Mouse (Mus musculus): ENCODE measurements around the gene Armc8.

Gene Armc8

GRCm38 (mm10) chr9:99531865-99532264 is 36.8 kb downstream of the Armc8 start:
- DNase-seq (ENCODE audit: extremely low read depth, insufficient read length, low spot score) = no peak

DNA sequence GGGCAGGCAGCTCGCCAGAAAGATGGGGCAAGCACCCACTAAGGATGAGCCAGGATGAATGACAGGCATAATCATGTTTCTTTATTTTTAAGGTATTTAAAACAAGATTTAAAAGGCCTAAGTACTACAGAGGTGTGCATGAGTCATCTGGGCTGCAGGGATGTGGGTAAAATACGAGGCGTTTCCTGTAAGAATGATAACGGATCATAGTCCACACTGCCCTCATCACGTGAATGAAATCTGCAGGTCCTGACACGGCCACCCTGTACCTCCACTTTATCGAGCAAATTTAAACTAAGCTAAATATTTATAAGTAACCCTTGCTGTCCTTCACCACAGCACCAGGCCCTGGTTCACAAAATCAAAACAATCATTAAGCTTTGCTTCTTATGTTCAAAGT is 62.8 kb downstream of the Armc8 start:
- no peak for DNase-seq (ENCODE audit: extremely low read depth, insufficient read length, low spot score)

GRCm38 (mm10) chr9:99499336-99499735 is 69.4 kb downstream of the Armc8 start:
- DNase-seq (ENCODE audit: extremely low read depth, insufficient read length, low spot score) = no peak

GRCm38 (mm10) chr9:99492634-99493200 is 76.0 kb downstream of the Armc8 start:
- DNase-seq (ENCODE audit: extremely low read depth, insufficient read length, low spot score) = no peak

DNA sequence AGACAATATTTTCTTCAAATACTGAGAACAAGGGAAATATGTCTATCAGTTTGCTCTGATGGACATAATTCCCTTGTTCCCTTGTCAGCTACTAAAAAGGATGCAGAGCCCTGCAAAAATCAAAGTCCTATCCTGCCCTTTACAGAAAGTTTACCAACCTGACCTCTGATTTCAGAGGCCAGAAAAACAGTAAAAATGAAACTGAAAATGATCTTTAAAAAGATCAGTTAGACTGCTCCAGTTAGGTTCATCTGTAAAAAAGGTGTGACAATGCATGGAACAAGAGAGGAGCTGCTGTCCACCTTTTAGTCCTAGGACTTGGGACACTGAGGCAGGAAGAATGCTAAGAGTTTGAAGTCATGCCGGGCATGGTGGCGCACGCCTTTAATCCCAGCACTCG is 77.6 kb downstream of the Armc8 start:
- no peak for DNase-seq (ENCODE audit: extremely low read depth, insufficient read length, low spot score)

GRCm38 (mm10) chr9:99487841-99488240 is 80.9 kb downstream of the Armc8 start:
- no peak for DNase-seq (ENCODE audit: extremely low read depth, insufficient read length, low spot score)

DNA sequence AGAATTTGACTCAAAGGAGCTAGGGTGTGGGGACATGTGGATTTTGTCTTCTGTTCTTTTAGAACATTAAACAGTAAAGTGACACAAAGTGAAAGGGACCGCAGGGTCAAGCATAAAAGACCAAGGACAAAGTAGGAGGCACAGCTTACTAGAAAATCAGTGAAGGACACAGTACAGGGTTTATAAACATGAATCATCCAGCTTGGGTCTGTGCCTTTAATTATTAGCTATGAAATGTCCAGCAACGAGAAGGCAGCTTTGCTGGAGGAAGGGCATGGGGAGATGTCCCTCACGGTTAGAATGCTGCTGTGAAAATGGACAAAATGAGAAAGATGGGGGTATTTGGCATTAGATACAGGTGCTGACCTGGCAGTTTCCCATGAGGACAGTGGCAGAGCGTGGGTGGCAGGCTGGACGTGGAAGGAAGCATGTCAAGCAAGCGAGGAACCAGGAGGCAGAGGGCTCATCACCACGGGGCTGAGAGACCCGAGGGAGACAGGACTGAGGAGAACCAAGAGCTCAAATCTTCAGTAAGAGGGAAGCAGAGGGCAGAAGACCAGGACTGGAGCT is 81.5 kb downstream of the Armc8 start:
- DNase-seq (ENCODE audit: extremely low read depth, insufficient read length, low spot score) = no peak

DNA sequence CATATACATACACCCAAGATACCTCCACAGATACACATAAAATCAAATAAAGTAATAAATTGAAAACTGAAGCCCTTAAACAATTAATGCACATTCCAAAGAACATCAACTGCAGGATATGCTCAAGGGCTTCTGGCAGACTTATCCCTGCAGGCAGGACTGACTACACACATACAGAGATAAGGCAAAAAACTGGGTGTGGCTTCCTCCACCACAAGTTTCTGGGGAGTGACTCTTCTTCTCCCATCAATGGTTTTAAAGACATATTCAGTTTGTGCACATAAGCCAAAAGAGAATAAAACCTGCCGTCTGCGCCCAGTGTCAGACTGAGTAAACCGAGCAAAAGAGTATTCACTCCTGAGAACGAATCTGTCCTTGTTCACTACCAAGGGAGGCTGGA is 83.6 kb downstream of the Armc8 start:
- DNase-seq (ENCODE audit: extremely low read depth, insufficient read length, low spot score) = no peak

DNA sequence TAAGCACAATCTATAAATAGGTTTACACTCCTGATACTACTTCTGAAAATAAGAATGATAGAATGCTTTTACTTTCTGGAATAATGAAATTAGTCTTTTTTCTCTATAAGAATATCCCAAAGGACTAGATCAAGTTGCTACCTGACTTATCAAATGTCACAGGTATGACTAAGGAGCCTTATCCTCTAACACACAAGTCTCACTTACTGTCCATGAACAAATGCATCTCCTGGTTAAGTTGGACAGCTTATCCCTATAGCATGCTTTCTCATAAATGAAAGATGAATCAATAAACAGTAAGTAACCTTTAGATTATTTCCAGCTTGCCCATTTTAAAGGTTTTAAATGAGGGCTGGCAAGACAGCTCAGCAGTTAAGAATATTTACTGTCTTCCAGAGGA is 84.1 kb downstream of the Armc8 start:
- DNase-seq (ENCODE audit: extremely low read depth, insufficient read length, low spot score) = no peak

GRCm38 (mm10) chr9:99483191-99483590 is 85.5 kb downstream of the Armc8 start:
- DNase-seq (ENCODE audit: extremely low read depth, insufficient read length, low spot score) = no peak

DNA sequence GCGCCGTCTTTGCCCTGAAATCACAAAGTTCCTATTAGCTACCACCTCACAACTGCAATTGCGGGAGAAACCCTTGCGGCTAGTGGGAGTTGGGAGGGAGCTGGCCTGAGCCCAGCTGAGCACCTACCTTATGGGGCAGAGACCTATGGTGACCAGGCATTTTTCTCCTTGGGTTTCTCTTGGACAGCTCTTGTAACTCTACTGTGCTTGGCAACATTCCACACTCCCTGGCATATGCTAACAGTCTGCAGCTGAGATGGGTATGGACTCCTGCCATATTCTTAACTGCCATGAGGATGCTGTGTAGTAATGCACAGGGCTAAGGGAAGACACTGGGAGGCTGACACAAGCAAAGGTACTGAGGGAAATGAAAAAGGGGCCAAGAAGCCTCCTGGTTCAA is 87.9 kb downstream of the Armc8 start:
- DNase-seq (ENCODE audit: extremely low read depth, insufficient read length, low spot score) = no peak

GRCm38 (mm10) chr9:99479181-99479711 is 89.5 kb downstream of the Armc8 start:
- DNase-seq (ENCODE audit: extremely low read depth, insufficient read length, low spot score) = no peak

DNA sequence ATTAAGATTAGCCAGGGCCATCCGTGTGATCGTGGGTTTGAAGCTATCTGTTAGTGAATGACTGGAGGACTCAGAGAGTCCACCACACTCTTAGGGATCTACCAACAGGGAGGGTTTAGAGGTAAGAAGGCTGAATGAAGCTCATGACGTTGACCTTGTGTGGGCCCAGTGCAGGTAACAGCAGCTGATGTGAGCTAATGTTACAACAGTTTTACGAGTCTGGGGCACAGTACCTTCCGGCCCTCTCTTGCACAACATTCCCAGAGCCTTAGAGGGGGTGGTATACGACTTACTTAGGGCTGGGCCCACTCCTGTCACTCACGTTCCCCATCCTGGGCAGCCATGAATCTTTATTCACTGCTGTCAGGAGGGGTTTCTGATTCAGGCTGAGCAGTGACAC is 97.4 kb downstream of the Armc8 start:
- no peak for DNase-seq (ENCODE audit: extremely low read depth, insufficient read length, low spot score)

DNA sequence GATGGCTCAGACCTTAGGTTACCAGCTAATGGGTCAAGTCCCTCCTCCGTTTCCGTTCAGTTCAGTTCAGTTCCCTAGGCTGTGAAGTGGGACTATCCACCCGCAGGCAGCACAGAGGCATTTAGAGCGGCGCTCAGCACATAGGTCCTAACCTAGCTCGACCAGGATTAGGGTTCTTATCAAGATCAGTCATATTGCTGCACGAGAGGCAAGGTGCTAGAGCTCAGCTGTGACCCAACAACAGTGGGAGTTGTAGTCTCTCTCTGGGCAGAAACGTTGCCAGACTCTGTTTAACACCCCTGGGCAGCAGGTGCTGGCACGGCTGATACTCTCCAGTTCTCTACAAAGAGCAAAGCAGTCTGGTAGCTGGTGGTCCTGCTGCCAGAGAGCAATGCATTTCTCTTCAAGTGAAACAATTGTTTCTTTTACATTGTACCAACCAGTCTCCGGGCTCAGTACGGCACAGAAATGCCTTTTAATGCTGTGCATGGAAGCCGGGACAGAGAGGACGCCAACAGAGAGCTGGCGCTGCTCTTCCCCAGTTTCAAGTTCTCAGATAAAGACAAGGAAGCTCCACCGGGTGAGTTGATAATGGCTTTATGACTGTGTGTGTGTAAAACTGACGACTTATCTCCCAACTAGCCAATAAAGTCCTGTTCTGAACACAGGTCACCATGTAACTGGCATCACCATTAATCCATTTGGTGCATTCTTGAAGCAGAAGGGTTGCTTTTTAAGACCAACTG is 98.2 kb downstream of the Armc8 start:
- DNase-seq (ENCODE audit: extremely low read depth, insufficient read length, low spot score) = no peak

GRCm38 (mm10) chr9:99469681-99470273 is 98.9 kb downstream of the Armc8 start:
- no peak for DNase-seq (ENCODE audit: extremely low read depth, insufficient read length, low spot score)

- no peak for DNase-seq (ENCODE audit: extremely low read depth, insufficient read length, low spot score)
Measured at GRCm38 (mm10) chr9:99468572-99468971, 100.1 kb downstream of the Armc8 start.

- no peak for DNase-seq (ENCODE audit: extremely low read depth, insufficient read length, low spot score)
Measured at GRCm38 (mm10) chr9:99464876-99465275, 103.8 kb downstream of the Armc8 start.

DNA sequence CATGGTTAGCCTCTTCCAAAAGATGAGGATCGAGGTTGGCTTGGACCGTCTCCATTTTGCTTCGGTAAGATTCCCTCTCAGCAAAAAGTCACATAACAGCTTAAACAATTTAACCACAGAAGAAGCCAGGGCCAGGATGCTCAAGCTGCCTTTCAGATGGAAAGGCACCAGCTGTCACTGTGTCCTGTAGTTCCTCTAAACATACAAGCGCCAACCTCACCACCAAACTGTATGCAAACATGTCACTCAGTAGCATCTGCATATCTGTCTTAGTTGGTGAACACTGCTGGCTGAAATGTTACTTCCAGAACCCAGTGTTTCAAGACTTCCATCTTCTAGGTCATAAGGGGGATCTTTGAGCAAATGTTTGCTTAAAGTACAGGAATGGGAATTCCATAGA is 109.0 kb downstream of the Armc8 start:
- no peak for DNase-seq (ENCODE audit: extremely low read depth, insufficient read length, low spot score)

GRCm38 (mm10) chr9:99458529-99459208 is 110.0 kb downstream of the Armc8 start:
- DNase-seq (ENCODE audit: extremely low read depth, insufficient read length, low spot score) = no peak

- DNase-seq (ENCODE audit: extremely low read depth, insufficient read length, low spot score) = no peak
Measured at GRCm38 (mm10) chr9:99454211-99454610, 114.5 kb downstream of the Armc8 start.

DNA sequence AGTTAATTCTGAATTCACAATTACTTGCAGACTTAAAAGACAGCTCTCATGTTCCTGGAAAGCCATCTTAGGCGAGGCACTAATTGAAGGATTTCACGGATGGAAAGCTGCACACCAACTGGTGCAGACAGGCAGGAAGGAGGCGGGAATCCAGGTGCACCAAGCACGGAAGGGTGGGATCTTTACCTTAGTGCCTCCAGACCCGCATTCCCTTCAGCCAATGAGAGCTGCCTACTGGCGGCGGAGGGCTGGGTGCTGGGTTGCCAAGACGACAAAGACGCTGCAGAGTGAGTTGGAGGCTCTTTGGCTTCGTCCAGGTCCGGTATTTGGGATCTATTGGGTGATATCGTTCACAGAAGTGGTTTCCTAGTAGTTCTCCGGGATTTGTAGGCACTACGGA is 117.5 kb downstream of the Armc8 start, which contains the start of gene Nme9:
Gene Nme9, plus strand, starts transcription at position 315 of the 400 bp plus-strand sequence.
- DNase-seq (ENCODE audit: extremely low read depth, insufficient read length, low spot score) = no peak
